Mouse (Mus musculus) megakaryocyte, embryonic 14.5 days (primary cell): ENCODE data around the gene Fto. TPM values are rescaled to one million over a fixed set of nuclear protein-coding genes. Genes with fewer than 3 reads are reported as not detected.

Experiments
- H3K27me3 ChIP-seq: replicated peaks from 2 replicates; pipeline ENCODE3; 2012; ENCODE audit warnings: inconsistent platforms
- H3K36me3 ChIP-seq: replicated peaks from 2 replicates; pipeline ENCODE3; 2012; ENCODE audit warnings: low read length, inconsistent platforms, mixed read lengths
- H3K4me1 ChIP-seq: 2 replicates; pipeline ENCODE4 v1.6.1; 2012; ENCODE audit warnings: inconsistent platforms
- H3K4me3 ChIP-seq: replicated peaks from 2 replicates; pipeline ENCODE3; 2012; ENCODE audit warnings: moderate library complexity, mild to moderate bottlenecking, inconsistent platforms
- H3K9me3 ChIP-seq: 2 replicates; pipeline ENCODE4 v1.6.1; 2012; ENCODE audit warnings: inconsistent platforms
- FLI1 ChIP-seq: IDR thresholded peaks from 2 replicates; pipeline ENCODE4 v1.6.1; 2012; ENCODE audit warnings: low read length, inconsistent platforms, mixed read lengths
- GATA1 ChIP-seq: IDR thresholded peaks from 3 replicates; pipeline ENCODE4 v1.6.1; 2012; ENCODE audit warnings: mixed read lengths, low read length, inconsistent platforms, borderline replicate concordance
- polyA plus RNA-seq: library from polyadenylated mRNA; stranded (reverse); fragments of >175 nt; gene quantifications from 2 replicates; pipeline ENCODE4 v1.2.3, GENCODE M21; 2012; ENCODE audit warnings: low replicate concordance; ENCODE audit not compliant: insufficient read depth

Gene Fto
- polyA plus RNA-seq, 1 experiment = 9.5 TPM

GRCm38 (mm10) chr8:91499303-91499702 is 186.0 kb downstream of the Fto start:
- H3K4me1 ChIP-seq = peaks cover 7% of the 10 kb centered on the region; the same call in 1 of the 2 replicates
- no peaks in the 10 kb centered on the region for H3K27me3 ChIP-seq
- no peak overlapping the region for H3K4me3 ChIP-seq
- no peak for TF ChIP-seq GATA1
- no peak for TF ChIP-seq FLI1
- peaks cover 31% of the 10 kb centered on the region for H3K36me3 ChIP-seq
- no peaks in the 10 kb centered on the region for H3K9me3 ChIP-seq

GRCm38 (mm10) chr8:91501960-91502600 is 188.8 kb downstream of the Fto start:
- H3K9me3 ChIP-seq = no peaks in the 10 kb centered on the region
- TF ChIP-seq GATA1 (no peak), FLI1 (no peak)
- H3K4me1 ChIP-seq = peaks cover 30% of the 10 kb centered on the region
- no peak overlapping the region for H3K4me3 ChIP-seq
- no peaks in the 10 kb centered on the region for H3K27me3 ChIP-seq
- H3K36me3 ChIP-seq = peaks cover 34% of the 10 kb centered on the region

- TF ChIP-seq GATA1 = no peak
- no peak for TF ChIP-seq FLI1
- peaks cover 37% of the 10 kb centered on the region for H3K4me1 ChIP-seq
- peaks cover 31% of the 10 kb centered on the region for H3K36me3 ChIP-seq
Measured at GRCm38 (mm10) chr8:91502791-91503190, 189.5 kb downstream of the Fto start.

GRCm38 (mm10) chr8:91504360-91504759 is 191.0 kb downstream of the Fto start:
- Histone ChIP-seq H3K27me3 (no peaks in the 10 kb centered on the region), H3K9me3 (no peaks in the 10 kb centered on the region), H3K4me1 (peaks cover 42% of the 10 kb centered on the region), H3K36me3 (peaks cover 26% of the 10 kb centered on the region), H3K4me3 (no peak overlapping the region)
- TF ChIP-seq GATA1 = no peak
- TF ChIP-seq FLI1 = no peak

More at GRCm38 (mm10) chr8:91502791-91503190, 189.5 kb downstream of the Fto start:
- Histone ChIP-seq H3K9me3 (no peaks in the 10 kb centered on the region), H3K27me3 (no peaks in the 10 kb centered on the region), H3K4me3 (no peak overlapping the region)

- Histone ChIP-seq H3K27me3 (no peaks in the 10 kb centered on the region), H3K36me3 (peaks cover 26% of the 10 kb centered on the region)
Measured at GRCm38 (mm10) chr8:91504891-91505290, 191.6 kb downstream of the Fto start.

GRCm38 (mm10) chr8:91505411-91505954 is 192.2 kb downstream of the Fto start:
- no peak for TF ChIP-seq GATA1
- no peak for TF ChIP-seq FLI1
- Histone ChIP-seq H3K27me3 (no peaks in the 10 kb centered on the region), H3K4me3 (no peak overlapping the region), H3K9me3 (no peaks in the 10 kb centered on the region), H3K4me1 (peaks cover 42% of the 10 kb centered on the region), H3K36me3 (peaks cover 25% of the 10 kb centered on the region)

More at GRCm38 (mm10) chr8:91504891-91505290, 191.6 kb downstream of the Fto start:
- Histone ChIP-seq H3K9me3 (no peaks in the 10 kb centered on the region), H3K4me1 (peaks cover 42% of the 10 kb centered on the region), H3K4me3 (no peak overlapping the region)
- TF ChIP-seq FLI1 (no peak), GATA1 (no peak)

- Histone ChIP-seq H3K4me3 (no peak overlapping the region), H3K4me1 (peaks cover 45% of the 10 kb centered on the region), H3K9me3 (no peaks in the 10 kb centered on the region), H3K27me3 (no peaks in the 10 kb centered on the region), H3K36me3 (peaks cover 23% of the 10 kb centered on the region)
- TF ChIP-seq FLI1 (no peak), GATA1 (no peak)
Measured at GRCm38 (mm10) chr8:91505997-91506672, 192.8 kb downstream of the Fto start.

GRCm38 (mm10) chr8:91506682-91507257 is 193.4 kb downstream of the Fto start:
- TF ChIP-seq GATA1 (no peak), FLI1 (no peak)
- Histone ChIP-seq H3K27me3 (no peaks in the 10 kb centered on the region), H3K4me1 (peaks cover 48% of the 10 kb centered on the region), H3K4me3 (no peak overlapping the region), H3K9me3 (no peaks in the 10 kb centered on the region), H3K36me3 (peaks cover 21% of the 10 kb centered on the region)

- H3K27me3 ChIP-seq = no peaks in the 10 kb centered on the region
- no peaks in the 10 kb centered on the region for H3K9me3 ChIP-seq
- no peak for TF ChIP-seq GATA1
- TF ChIP-seq FLI1 = no peak
- peaks cover 45% of the 10 kb centered on the region for H3K4me1 ChIP-seq
- no peak overlapping the region for H3K4me3 ChIP-seq
- peaks cover 15% of the 10 kb centered on the region for H3K36me3 ChIP-seq
Measured at GRCm38 (mm10) chr8:91507681-91508097, 194.4 kb downstream of the Fto start.
